Mouse (Mus musculus): ENCODE results near the gene Asl.

- no peak for TF ChIP-seq CTCF (IDR thresholded peaks at IDR 0.05; ENCODE audit: low read depth)
- no peak for TF ChIP-seq EP300 (IDR thresholded peaks at IDR 0.05; ENCODE audit: low read depth)
Measured at GRCm38 (mm10) chr5:129963224-129963623, 65.8 kb downstream of the Asl start.

Data from liver, postnatal 0 days (tissue).